Mouse (Mus musculus) heart, embryonic 15.5 days (tissue): Measurements from ENCODE around the gene Ano5. TPM values are rescaled to one million over a fixed set of nuclear protein-coding genes. Genes with fewer than 3 reads are reported as not detected.
A peak's percentile ranks its signal among the peaks of the same experiment; 100 is the strongest.

Experiments
- ATAC-seq: fragments of 200-750 bp; cut with Nextera tagmentation; replicated peaks from 2 replicates; pipeline ENCODE4 v1.8.0; 2017; ENCODE audit warnings: low read depth, moderate TSS enrichment; ENCODE audit not compliant: insufficient number of reproducible peaks, insufficient read depth, low FRiP score
- H3K27ac ChIP-seq: fragments of 300-500 bp; sonication (generic); 2 replicates; pipeline ENCODE4 v1.5.1; 2015; ENCODE audit warnings: mild to moderate bottlenecking, inconsistent platforms
- H3K27me3 ChIP-seq: fragments of 300-500 bp; sonication (generic); 2 replicates; pipeline ENCODE4 v1.6.1; 2015; ENCODE audit warnings: inconsistent platforms
- H3K36me3 ChIP-seq: fragments of 300-500 bp; sonication (generic); 2 replicates; pipeline ENCODE4 v1.6.1; 2015; ENCODE audit warnings: mild to moderate bottlenecking, inconsistent platforms
- H3K4me1 ChIP-seq: fragments of 300-500 bp; sonication (generic); replicated peaks from 2 replicates; pipeline ENCODE4 v1.6.1; 2015; ENCODE audit warnings: inconsistent platforms
- H3K4me2 ChIP-seq: fragments of 300-500 bp; sonication (generic); 2 replicates; pipeline ENCODE4 v1.6.1; 2015; ENCODE audit warnings: inconsistent platforms, mild to moderate bottlenecking, moderate library complexity
- H3K4me3 ChIP-seq: fragments of 300-500 bp; sonication (generic); 2 replicates; pipeline ENCODE4 v1.5.1; 2015; ENCODE audit warnings: mild to moderate bottlenecking, inconsistent platforms
- H3K9ac ChIP-seq: fragments of 300-500 bp; sonication (generic); 2 replicates; pipeline ENCODE4 v1.6.1; 2015; ENCODE audit warnings: mild to moderate bottlenecking, inconsistent platforms
- H3K9me3 ChIP-seq: fragments of 300-500 bp; sonication (generic); replicated peaks from 2 replicates; pipeline ENCODE4 v1.6.1; 2016; ENCODE audit warnings: inconsistent platforms
- WGBS: fragments of 180-500 bp; shearing (Covaris S2); methylation state at CpG from one replicate; pipeline ENCODE4 v1.1.7; 2015; ENCODE audit warnings: mixed read lengths; 5-methylcytosine and 5-hydroxymethylcytosine counted together
- polyA plus RNA-seq: library from polyadenylated mRNA; unstranded; fragments of >200 nt; fragmentation: Nextera tagmentation; extraction: Ambion mirVana; gene quantifications from 2 replicates; pipeline ENCODE4 v1.2.1, GENCODE M21; 2015

Gene Ano5
- polyA plus RNA-seq, 1 experiment from 2014 or later, result 0.20 TPM

DNA sequence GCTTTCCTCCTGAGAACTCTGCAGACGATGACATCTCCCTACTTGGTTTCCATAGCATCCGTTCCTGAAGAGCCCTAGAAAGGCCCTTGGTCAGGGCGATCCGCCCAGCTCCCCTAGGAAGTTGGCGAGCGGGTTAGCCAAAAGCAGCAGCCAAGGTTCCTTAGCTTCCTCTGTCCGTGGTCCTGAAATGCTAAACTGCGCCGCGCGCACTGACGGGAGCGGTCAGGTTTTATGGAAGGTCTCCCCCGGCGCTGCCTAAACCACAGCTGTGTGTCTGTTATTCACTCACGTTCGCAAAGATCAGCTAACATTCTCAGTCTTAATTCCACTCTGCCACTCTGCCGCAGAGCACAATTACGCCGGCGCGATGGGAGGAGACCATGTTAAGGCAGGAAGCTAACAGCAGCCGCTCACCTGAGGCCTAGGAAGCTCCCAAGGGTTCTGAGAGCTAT lies 110.9 kb downstream of the Ano5 start, which contains the start of gene Slc17a6:
Gene Slc17a6 (plus strand): TSS at position 313 of the 452 bp plus-strand sequence.
- H3K9me3 ChIP-seq, result no peaks in the 10 kb centered on the region
- H3K27me3 ChIP-seq, result peaks cover 64% of the 10 kb centered on the region
- H3K27ac ChIP-seq, result no peak within 1 kb of the TSS
- H3K9ac ChIP-seq, result no peak within 1 kb of the TSS
- no peak within 1 kb of the TSS for H3K4me2 ChIP-seq
- ATAC-seq, result no peak
- WGBS, result under 1% methylated on average over 23 of the region's 23 CpGs
- H3K36me3 ChIP-seq, result no peaks in the 10 kb centered on the region
- no peaks in the 10 kb centered on the region for H3K4me1 ChIP-seq
- H3K4me3 ChIP-seq, result no peak within 1 kb of the TSS

DNA sequence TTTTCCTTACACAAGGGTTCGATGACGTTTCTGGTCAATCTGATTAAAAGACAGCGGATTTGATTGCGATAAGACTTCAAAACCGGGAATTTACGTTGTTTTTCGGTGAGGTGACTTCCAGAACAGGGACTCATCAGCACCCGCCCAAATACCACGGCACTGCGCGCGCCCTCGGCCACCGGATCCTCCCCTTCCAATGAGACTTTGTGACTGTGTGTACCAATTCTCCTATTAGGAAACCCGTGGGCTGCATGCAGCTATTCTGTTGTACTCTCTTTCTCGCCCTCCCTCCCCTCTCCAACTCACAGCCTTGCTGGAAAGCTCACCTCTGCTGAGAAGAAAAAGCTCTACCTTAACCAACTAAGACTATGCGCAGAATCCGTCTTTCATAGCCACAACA lies 111.4 kb downstream of the Ano5 start:
- no peaks in the 10 kb centered on the region for H3K4me1 ChIP-seq
- no peak for ATAC-seq
- WGBS, result 2% methylated on average over 18 of the region's 18 CpGs
- H3K36me3 ChIP-seq, result no peaks in the 10 kb centered on the region
- no peaks in the 10 kb centered on the region for H3K9me3 ChIP-seq
- no peak overlapping the region for H3K9ac ChIP-seq
- H3K4me2 ChIP-seq, result no peak overlapping the region
- peaks cover 69% of the 10 kb centered on the region for H3K27me3 ChIP-seq
- H3K4me3 ChIP-seq, result no peak overlapping the region
- no peak overlapping the region for H3K27ac ChIP-seq

DNA sequence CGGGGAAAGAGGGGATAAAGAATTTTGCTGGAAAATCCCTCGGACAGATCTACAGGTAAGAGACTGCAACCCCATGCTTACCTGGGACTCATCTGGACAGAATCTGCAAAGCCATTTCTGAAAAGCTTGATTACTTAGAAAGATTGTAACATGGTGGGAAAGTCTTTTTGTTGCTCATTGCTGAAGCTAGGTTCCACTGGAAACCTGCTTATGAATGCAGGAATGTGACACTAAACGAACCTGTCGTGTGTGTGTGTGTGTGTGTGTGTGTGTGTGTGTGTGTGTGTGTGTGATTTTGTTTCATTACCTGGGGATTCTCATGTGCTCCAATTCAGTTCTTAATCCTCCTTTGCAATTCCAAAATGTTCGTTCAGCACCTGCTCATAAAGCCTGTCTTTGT lies 111.8 kb downstream of the Ano5 start:
- H3K27ac ChIP-seq, result no peak overlapping the region
- ATAC-seq, result no peak
- peaks cover 73% of the 10 kb centered on the region for H3K27me3 ChIP-seq
- 1% methylated on average over 5 of the region's 5 CpGs for WGBS
- H3K4me3 ChIP-seq, result no peak overlapping the region
- no peaks in the 10 kb centered on the region for H3K4me1 ChIP-seq
- no peaks in the 10 kb centered on the region for H3K36me3 ChIP-seq
- H3K9ac ChIP-seq, result no peak overlapping the region
- H3K9me3 ChIP-seq, result no peaks in the 10 kb centered on the region
- no peak overlapping the region for H3K4me2 ChIP-seq

DNA sequence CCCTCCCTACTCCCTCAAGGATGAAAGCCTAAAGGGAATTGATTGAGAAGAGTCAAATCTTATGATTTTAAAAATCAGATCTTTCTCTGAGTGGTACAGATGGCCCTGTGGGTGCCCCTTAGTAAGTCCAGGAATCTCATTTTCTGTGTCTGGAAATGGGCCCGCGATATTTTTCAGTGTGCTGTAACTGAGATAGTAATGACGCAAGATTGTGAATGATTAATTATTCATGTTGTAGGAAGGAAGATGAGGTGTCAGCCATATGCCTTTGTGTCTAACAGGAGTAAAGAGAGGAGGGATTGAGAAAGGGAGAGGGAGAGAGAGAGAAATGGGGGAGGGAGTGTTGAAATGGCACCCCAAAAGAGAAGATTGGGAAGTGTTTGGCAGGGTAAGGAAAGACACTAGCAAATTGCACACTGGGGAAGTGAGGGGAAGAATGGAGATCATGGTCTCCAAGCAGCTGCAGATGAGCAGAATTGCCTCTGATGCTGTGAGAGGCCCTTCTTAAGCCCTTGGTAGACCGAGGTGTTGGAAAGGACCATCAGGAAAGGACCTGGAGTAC lies 113.6 kb downstream of the Ano5 start:
- ATAC-seq, result no peak
- H3K9me3 ChIP-seq, result no peaks in the 10 kb centered on the region
- no peak overlapping the region for H3K9ac ChIP-seq
- WGBS, result 2% methylated on average over 4 of the region's 4 CpGs
- no peak overlapping the region for H3K4me3 ChIP-seq
- H3K27me3 ChIP-seq, result peaks cover 87% of the 10 kb centered on the region
- H3K4me1 ChIP-seq, result no peaks in the 10 kb centered on the region
- H3K27ac ChIP-seq, result no peak overlapping the region
- H3K36me3 ChIP-seq, result no peaks in the 10 kb centered on the region
- H3K4me2 ChIP-seq, result no peak overlapping the region

DNA sequence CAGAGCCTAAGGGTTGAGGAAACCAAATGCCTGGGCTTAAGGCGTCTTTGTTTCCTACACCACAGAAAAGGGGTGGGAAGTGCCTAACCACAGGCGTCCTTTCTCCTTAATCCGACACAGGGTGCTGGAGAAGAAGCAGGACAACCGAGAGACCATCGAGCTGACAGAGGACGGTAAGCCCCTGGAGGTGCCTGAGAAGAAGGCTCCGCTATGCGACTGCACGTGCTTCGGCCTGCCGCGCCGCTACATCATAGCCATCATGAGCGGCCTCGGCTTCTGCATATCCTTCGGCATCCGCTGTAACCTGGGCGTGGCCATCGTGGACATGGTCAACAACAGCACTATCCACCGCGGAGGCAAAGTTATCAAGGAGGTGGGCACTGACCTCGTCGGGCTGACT lies 114.3 kb downstream of the Ano5 start:
- Histone ChIP-seq H3K36me3 (no peaks in the 10 kb centered on the region), H3K4me3 (no peak overlapping the region), H3K9me3 (no peaks in the 10 kb centered on the region), H3K4me1 (no peaks in the 10 kb centered on the region), H3K27me3 (peaks cover 87% of the 10 kb centered on the region), H3K9ac (no peak overlapping the region), H3K4me2 (no peak overlapping the region), H3K27ac (no peak overlapping the region)
- WGBS, result under 1% methylated on average over 23 of the region's 23 CpGs
- no peak for ATAC-seq

DNA sequence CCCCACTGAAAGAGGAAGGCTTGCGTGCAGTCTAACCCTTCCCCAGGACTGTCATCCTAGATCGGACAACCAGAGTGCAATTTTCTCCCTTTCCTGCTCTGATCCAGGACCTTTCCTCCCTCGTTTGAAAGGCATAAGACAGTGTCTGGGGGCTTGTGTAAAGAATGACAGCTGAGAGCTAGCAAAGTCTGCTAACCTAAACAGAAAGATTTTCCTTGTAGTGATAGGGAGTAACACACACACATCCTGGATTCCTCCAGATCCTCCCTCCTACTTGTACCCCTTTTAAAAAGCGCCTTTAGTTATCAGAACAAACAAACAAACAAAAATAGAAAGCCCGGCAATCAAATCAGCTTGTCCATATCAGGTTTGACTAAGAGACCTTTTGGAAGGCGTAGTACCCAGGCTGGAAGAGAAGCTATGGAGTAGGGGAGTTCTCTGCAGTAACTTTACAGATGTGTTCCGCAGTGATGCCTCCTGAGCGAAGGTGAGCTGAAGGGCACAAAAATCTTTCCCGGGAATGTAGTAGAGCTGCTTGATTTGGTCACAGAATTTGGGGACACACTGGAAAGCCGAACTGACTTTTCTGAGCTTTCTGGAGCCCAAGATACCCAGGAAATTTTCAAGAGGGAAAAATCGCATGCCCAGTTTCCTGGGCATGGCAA lies 114.9 kb downstream of the Ano5 start:
- Histone ChIP-seq H3K9ac (no peak overlapping the region), H3K4me2 (no peak overlapping the region), H3K4me3 (no peak overlapping the region), H3K4me1 (no peaks in the 10 kb centered on the region), H3K9me3 (no peaks in the 10 kb centered on the region), H3K27ac (no peak overlapping the region), H3K27me3 (peaks cover 87% of the 10 kb centered on the region), H3K36me3 (no peaks in the 10 kb centered on the region)
- no peak for ATAC-seq
- WGBS, result 1% methylated on average over 11 of the region's 11 CpGs

DNA sequence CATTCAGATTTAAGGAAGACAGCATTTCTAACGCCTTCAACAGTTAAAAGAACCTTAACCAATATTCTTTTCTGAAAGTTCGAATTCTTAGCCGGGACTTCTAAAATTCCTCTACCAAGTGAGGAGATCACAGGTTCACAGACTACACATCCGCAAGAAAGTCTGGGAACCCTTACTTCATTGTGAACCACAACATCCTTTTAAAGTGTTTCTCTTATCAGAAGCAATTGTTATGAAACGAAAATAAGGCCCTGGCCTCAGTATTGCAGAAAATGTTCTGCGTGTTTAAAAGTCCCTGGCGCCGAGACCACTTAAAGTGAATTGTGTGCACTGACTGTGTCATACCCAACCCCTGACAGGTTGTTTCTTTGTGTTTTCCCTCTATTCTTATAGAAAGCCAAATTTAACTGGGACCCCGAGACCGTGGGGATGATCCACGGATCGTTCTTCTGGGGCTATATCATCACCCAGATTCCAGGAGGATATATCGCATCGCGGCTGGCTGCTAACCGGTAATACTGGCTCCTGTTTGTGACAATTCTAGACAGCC lies 115.7 kb downstream of the Ano5 start:
- no peaks in the 10 kb centered on the region for H3K9me3 ChIP-seq
- H3K4me2 ChIP-seq, result no peak overlapping the region
- H3K4me3 ChIP-seq, result no peak overlapping the region
- 3% methylated on average over 16 of the region's 16 CpGs for WGBS
- H3K27me3 ChIP-seq, result peaks cover 86% of the 10 kb centered on the region
- H3K9ac ChIP-seq, result no peak overlapping the region
- no peaks in the 10 kb centered on the region for H3K36me3 ChIP-seq
- ATAC-seq, result no peak
- H3K4me1 ChIP-seq, result no peaks in the 10 kb centered on the region
- no peak overlapping the region for H3K27ac ChIP-seq

DNA sequence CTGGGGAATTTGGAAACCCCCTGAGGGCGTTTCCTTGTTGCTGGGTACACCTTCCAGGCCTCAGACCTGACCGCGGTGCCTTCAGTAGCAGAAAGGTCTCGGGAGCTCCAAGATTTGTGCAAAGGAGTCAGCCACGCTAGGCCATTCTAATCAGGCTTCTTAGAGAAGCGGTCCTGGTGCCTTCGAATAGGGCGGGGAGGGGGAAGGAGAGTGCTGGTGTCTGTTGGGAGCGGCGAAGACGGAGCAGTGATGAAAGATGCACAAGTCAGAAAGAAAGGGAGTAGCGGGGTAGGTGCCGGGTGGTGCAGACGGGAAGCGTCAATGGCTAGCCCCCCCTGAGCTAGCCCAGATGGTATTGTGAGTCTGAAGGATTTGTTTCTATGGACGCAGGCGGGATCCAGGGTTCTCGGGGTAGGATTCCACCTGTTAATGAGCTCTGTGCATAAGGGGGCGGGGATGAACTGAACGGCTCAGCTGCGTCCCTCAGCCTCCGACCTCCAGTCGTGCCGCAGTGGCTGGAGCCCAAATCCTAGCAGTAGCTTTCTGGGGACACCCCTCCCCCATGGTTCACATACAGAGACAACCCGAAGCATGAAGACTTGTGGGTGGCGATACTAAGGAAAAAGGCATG lies 116.3 kb downstream of the Ano5 start:
- no peaks in the 10 kb centered on the region for H3K36me3 ChIP-seq
- H3K4me1 ChIP-seq, result no peaks in the 10 kb centered on the region
- no peak overlapping the region for H3K4me3 ChIP-seq
- peaks cover 80% of the 10 kb centered on the region for H3K27me3 ChIP-seq
- no peaks in the 10 kb centered on the region for H3K9me3 ChIP-seq
- H3K9ac ChIP-seq, result no peak overlapping the region
- 0 out of 2 replicates have a peak, but pooled peaks have one; percentile 18 for ATAC-seq
- no peak overlapping the region for H3K4me2 ChIP-seq
- WGBS, result 2% methylated on average over 26 of the region's 26 CpGs
- H3K27ac ChIP-seq, result no peak overlapping the region

DNA sequence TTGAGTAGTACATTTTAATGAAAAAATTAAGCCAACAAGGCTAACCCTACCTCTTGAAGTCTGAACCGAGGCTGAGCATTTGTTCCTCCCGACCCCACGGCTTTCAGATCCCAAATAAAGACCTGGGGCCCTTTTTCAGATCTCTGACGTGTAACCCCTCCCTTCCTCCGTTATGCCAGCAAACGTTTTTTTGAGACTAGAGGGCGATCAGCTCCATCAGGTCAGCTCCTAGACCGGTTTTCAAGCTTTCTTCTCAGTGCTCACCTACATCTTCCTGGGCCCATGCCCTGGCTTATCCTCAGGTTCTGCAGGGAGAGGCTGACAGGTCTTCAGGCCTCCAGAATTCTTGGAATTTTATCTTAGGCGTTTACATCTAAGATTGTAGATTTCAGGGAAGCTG lies 116.8 kb downstream of the Ano5 start:
- Histone ChIP-seq H3K4me2 (no peak overlapping the region), H3K36me3 (no peaks in the 10 kb centered on the region), H3K4me3 (no peak overlapping the region), H3K4me1 (no peaks in the 10 kb centered on the region), H3K9me3 (no peaks in the 10 kb centered on the region), H3K27me3 (peaks cover 79% of the 10 kb centered on the region), H3K9ac (no peak overlapping the region), H3K27ac (no peak overlapping the region)
- WGBS, result 1% methylated on average over 9 of the region's 9 CpGs
- ATAC-seq, result no peak

DNA sequence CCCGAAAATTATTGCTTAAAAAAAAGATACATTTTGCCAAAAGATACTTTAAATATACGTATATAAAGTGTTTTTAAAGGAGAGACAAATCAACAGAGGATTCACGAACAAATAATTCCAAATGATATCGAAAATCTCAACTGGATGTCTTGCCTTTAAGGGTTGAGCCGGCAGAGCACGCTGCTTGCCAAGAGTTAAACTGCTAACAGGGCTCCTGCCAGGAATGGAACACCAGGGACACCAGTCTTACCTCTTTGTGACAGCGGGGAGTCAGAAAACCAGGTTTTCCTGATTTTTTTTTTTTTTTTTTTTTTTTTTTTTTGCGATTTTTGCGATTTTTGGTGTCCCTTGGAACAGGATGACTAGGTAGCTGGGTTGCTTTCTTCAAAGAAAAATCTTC lies 117.5 kb downstream of the Ano5 start:
- H3K4me3 ChIP-seq, result no peak overlapping the region
- no peaks in the 10 kb centered on the region for H3K36me3 ChIP-seq
- no peaks in the 10 kb centered on the region for H3K4me1 ChIP-seq
- 4% methylated on average over 9 of the region's 9 CpGs for WGBS
- H3K9me3 ChIP-seq, result no peaks in the 10 kb centered on the region
- peaks cover 78% of the 10 kb centered on the region for H3K27me3 ChIP-seq
- H3K4me2 ChIP-seq, result no peak overlapping the region
- no peak overlapping the region for H3K9ac ChIP-seq
- no peak overlapping the region for H3K27ac ChIP-seq
- no peak for ATAC-seq

DNA sequence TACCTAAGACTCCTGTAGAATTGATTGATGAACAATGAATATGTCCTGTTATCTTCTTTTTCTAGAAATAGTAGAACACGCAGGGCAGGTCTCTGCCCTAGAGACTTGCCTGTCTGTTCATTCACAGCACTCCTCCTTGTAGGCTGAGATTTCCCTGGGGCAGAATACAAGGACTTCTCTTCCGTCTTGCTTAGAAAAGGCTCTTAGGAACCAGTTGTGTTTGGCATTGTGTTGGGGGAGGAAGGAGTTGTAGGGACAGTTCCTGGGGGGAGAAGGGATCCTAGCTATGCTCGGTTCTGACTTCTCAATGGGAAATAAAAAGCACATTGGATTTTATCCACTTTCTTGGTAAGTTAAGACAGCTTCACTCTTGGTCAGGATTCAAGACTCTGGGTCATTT lies 118.4 kb downstream of the Ano5 start:
- no peaks in the 10 kb centered on the region for H3K36me3 ChIP-seq
- no peaks in the 10 kb centered on the region for H3K4me1 ChIP-seq
- WGBS, result 4% methylated on average over 3 of the region's 3 CpGs
- no peaks in the 10 kb centered on the region for H3K9me3 ChIP-seq
- H3K9ac ChIP-seq, result no peak overlapping the region
- no peak overlapping the region for H3K4me2 ChIP-seq
- no peak overlapping the region for H3K4me3 ChIP-seq
- no peak for ATAC-seq
- no peak overlapping the region for H3K27ac ChIP-seq
- peaks cover 70% of the 10 kb centered on the region for H3K27me3 ChIP-seq
